Mouse (Mus musculus) intestine, postnatal 0 days (tissue): Measurements from ENCODE around the gene Hpd. TPM values are rescaled to one million over a fixed set of nuclear protein-coding genes. Genes with fewer than 3 reads are reported as not detected.

Experiments used
- ATAC-seq: fragments of 200-750 bp; cut with Nextera tagmentation; 2 replicates; pipeline ENCODE4 v1.8.0; 2017; ENCODE audit warnings: mild to moderate bottlenecking, moderate TSS enrichment, moderate library complexity
- H3K27ac ChIP-seq: fragments of 300-500 bp; sonication (generic); 2 replicates; pipeline ENCODE4 v1.5.1; 2014; ENCODE audit warnings: mild to moderate bottlenecking, low read depth, low read length, moderate library complexity
- H3K27me3 ChIP-seq: fragments of 300-500 bp; sonication (generic); replicated peaks from 2 replicates; pipeline ENCODE4 v1.6.1; 2014; ENCODE audit warnings: low read length, mixed read lengths; ENCODE audit not compliant: control insufficient read depth, insufficient read depth
- H3K36me3 ChIP-seq: fragments of 300-500 bp; sonication (generic); 2 replicates; pipeline ENCODE4 v1.6.1; 2014; ENCODE audit warnings: mild to moderate bottlenecking, moderate library complexity; ENCODE audit not compliant: control insufficient read depth, insufficient read depth
- H3K4me1 ChIP-seq: fragments of 300-500 bp; sonication (generic); replicated peaks from 2 replicates; pipeline ENCODE4 v1.6.1; 2014; ENCODE audit warnings: antibody characterized with exemption, low read length, mixed read lengths; ENCODE audit not compliant: control insufficient read depth, insufficient read depth
- H3K4me2 ChIP-seq: fragments of 300-500 bp; sonication (generic); replicated peaks from 2 replicates; pipeline ENCODE4 v1.6.1; 2014; ENCODE audit warnings: low read depth, mild to moderate bottlenecking, moderate library complexity
- H3K4me3 ChIP-seq: fragments of 300-500 bp; sonication (generic); 2 replicates; pipeline ENCODE4 v1.5.1; 2014; ENCODE audit warnings: low read depth, low read length
- H3K9ac ChIP-seq: fragments of 300-500 bp; sonication (generic); 2 replicates; pipeline ENCODE4 v1.6.1; 2014; ENCODE audit warnings: mild to moderate bottlenecking, low read depth, low read length
- H3K9me3 ChIP-seq: fragments of 300-500 bp; sonication (generic); 2 replicates; pipeline ENCODE4 v1.6.1; 2016; ENCODE audit warnings: mixed run types; ENCODE audit not compliant: control insufficient read depth
- CTCF ChIP-seq: sonication (generic); IDR thresholded peaks from 2 replicates; pipeline ENCODE4 v1.5.1; 2016; ENCODE audit warnings: low read depth, mild to moderate bottlenecking, control low read depth, antibody characterized with exemption, moderate library complexity
- WGBS: fragments of 180-500 bp; shearing (Covaris S2); extraction: QIAGEN DNeasy Blood & Tissue Kit; methylation state at CpG from one replicate; pipeline ENCODE4 v1.1.7; 2014; 5-methylcytosine and 5-hydroxymethylcytosine counted together
- polyA plus RNA-seq: library from polyadenylated mRNA; unstranded; fragments of >200 nt; fragmentation: Nextera tagmentation; extraction: Ambion mirVana; gene quantifications from 2 replicates; pipeline ENCODE4 v1.2.1, GENCODE M21; 2015

Hpd gene
- polyA plus RNA-seq, 1 experiment from 2014 or later = 4.7 TPM

DNA sequence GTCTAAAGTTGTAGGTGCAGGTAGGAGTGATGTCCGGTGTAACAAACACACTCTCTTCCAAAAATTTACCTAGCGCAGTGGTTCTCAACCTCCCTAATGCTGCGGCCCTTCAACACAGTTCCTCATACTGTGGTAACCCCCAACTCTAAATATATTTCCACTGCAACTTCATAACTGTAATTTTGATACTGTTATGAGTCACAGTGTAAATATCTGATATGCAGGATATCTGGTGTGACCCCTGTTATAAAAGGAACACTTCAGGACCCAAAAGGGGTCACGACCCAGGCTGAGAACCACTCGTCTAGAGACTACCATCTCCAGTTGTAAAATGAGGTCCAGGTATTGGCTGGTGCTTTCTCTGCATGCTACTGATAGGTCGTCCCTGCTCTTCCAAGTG is 57.4 kb downstream of the Hpd start:
- Histone ChIP-seq H3K4me3 (no peak overlapping the region), H3K4me1 (no peaks in the 10 kb centered on the region), H3K27ac (no peak overlapping the region), H3K9ac (no peak overlapping the region), H3K27me3 (no peaks in the 10 kb centered on the region), H3K36me3 (no peaks in the 10 kb centered on the region; the same call in 1 of the 2 replicates), H3K9me3 (no peaks in the 10 kb centered on the region), H3K4me2 (no peak overlapping the region)
- no peak for ATAC-seq
- WGBS = 77% methylated on average over 6 of the region's 6 CpGs
- no peak for TF ChIP-seq CTCF

GRCm38 (mm10) chr5:123122181-123122580 is 60.3 kb downstream of the Hpd start:
- 91% methylated on average over 4 of the region's 4 CpGs for WGBS
- no peak overlapping the region for H3K9ac ChIP-seq
- no peak for ATAC-seq
- TF ChIP-seq CTCF = peak; percentile 59
- H3K4me2 ChIP-seq = no peak overlapping the region
- no peak overlapping the region for H3K4me3 ChIP-seq
- peaks cover 3% of the 10 kb centered on the region; the same call in 1 of the 2 replicates for H3K36me3 ChIP-seq
- H3K27me3 ChIP-seq = no peaks in the 10 kb centered on the region
- H3K27ac ChIP-seq = no peak overlapping the region
- H3K4me1 ChIP-seq = no peaks in the 10 kb centered on the region
- H3K9me3 ChIP-seq = no peaks in the 10 kb centered on the region

Other genes with a start within 250 kb of the Hpd start
- 7.6 and 8.6 TPM in 2 replicates for gene Kdm2b, start 192.9 kb downstream of the Hpd start, polyA plus RNA-seq
- gene Orai1, start 167.7 kb downstream of the Hpd start, polyA plus RNA-seq = 36.8 and 42.5 TPM in 2 replicates
- gene Morn3, start 135.7 kb downstream of the Hpd start, polyA plus RNA-seq = 0.43 TPM in 1 of 2 replicates, not detected in the other
- 3.2 and 4.2 TPM in 2 replicates for gene Tmem120b, start 114.3 kb downstream of the Hpd start, polyA plus RNA-seq
- gene Rhof, start 50.0 kb downstream of the Hpd start, polyA plus RNA-seq = 17.0 TPM in 2 replicates
- 5.4 and 6.7 TPM in 2 replicates for gene Setd1b, start 40.5 kb downstream of the Hpd start, polyA plus RNA-seq
- 50.9 and 57.5 TPM in 2 replicates for gene Psmd9, start 13.3 kb downstream of the Hpd start, polyA plus RNA-seq
- gene Wdr66, start 69.4 kb upstream of the Hpd start, polyA plus RNA-seq = 0.42 and 0.51 TPM in 2 replicates
- gene Bcl7a, start 161.1 kb upstream of the Hpd start, polyA plus RNA-seq = 4.2 and 4.7 TPM in 2 replicates
- 17.8 and 18.4 TPM in 2 replicates for gene Mlxip, start 212.1 kb upstream of the Hpd start, polyA plus RNA-seq